Mouse (Mus musculus): ENCODE results near the gene Prdx6. TPM values are rescaled to one million over a fixed set of nuclear protein-coding genes. Genes with fewer than 3 reads are reported as not detected.
A peak's percentile ranks its signal among the peaks of the same experiment; 100 is the strongest.
"Not testable (repeated sequence)": the region's sequence is repeated elsewhere in the genome, so short reads cannot be mapped to it uniquely, and the experiment has no call there.

Gene Prdx6
- total RNA-seq, 2 experiments from 2014 or later = 311 to 331 TPM

GRCm38 (mm10) chr1:161250031-161250603 is 902 bp downstream of the Prdx6 start:
- DNase-seq = peak; percentile 40 to 50

GRCm38 (mm10) chr1:161249442-161249841 is 1.6 kb downstream of the Prdx6 start:
- no peak for DNase-seq

GRCm38 (mm10) chr1:161248685-161249084 is 2.3 kb downstream of the Prdx6 start:
- DNase-seq = no peak

GRCm38 (mm10) chr1:161247643-161248580 is 3.1 kb downstream of the Prdx6 start:
- no peak for DNase-seq

- no peak for DNase-seq
These were observed 3.8 kb downstream of the Prdx6 start for GRCm38 (mm10) chr1:161247176-161247575.

- DNase-seq = no peak
These were observed 13.3 kb downstream of the Prdx6 start for GRCm38 (mm10) chr1:161237750-161238149.

- DNase-seq = no peak
These were observed 13.7 kb downstream of the Prdx6 start for GRCm38 (mm10) chr1:161237339-161237738.

- DNase-seq = no peak
These were observed 17.7 kb downstream of the Prdx6 start for GRCm38 (mm10) chr1:161233226-161233839.

GRCm38 (mm10) chr1:161232181-161232580 is 18.8 kb downstream of the Prdx6 start:
- no peak for DNase-seq

GRCm38 (mm10) chr1:161224837-161225236 is 26.2 kb downstream of the Prdx6 start:
- peak in 1 of 2 experiments; percentile 48 for DNase-seq

- no peak for DNase-seq
These were observed 31.2 kb downstream of the Prdx6 start for GRCm38 (mm10) chr1:161219816-161220215.

GRCm38 (mm10) chr1:161214465-161214864 is 36.6 kb downstream of the Prdx6 start:
- no peak for DNase-seq

- DNase-seq = no peak
These were observed 51.2 kb downstream of the Prdx6 start for GRCm38 (mm10) chr1:161199856-161200255.

GRCm38 (mm10) chr1:161196364-161196763 is 54.7 kb downstream of the Prdx6 start:
- not testable (repeated sequence) for DNase-seq

GRCm38 (mm10) chr1:161195541-161196351 is 55.3 kb downstream of the Prdx6 start:
- peak; percentile 71 to 75 for DNase-seq

GRCm38 (mm10) chr1:161190253-161190910 is 60.6 kb downstream of the Prdx6 start:
- no peak for DNase-seq

Other genes starting within 250 kb of the Prdx6 start
- gene Zbtb37, start 216.4 kb downstream of the Prdx6 start, total RNA-seq (2021) = 10 to 100 TPM; 16.7 to 21.0 TPM
- 10 to 100 TPM; 22.6 to 24.0 TPM for gene Dars2, start 180.6 kb downstream of the Prdx6 start, total RNA-seq (2021)
- gene Cenpl, start 180.5 kb downstream of the Prdx6 start, total RNA-seq (2021) = 1 to 10 TPM; 1.1 to 2.3 TPM
- 10 to 100 TPM; 17.8 to 18.9 TPM for gene Klhl20, start 119.7 kb downstream of the Prdx6 start, total RNA-seq (2021)
- 10 to 100 TPM; 52.6 to 58.8 TPM for gene Ankrd45, start 108.5 kb downstream of the Prdx6 start, total RNA-seq (2021)
- not detected for gene Tex50, start 91.9 kb downstream of the Prdx6 start, total RNA-seq (2021)
- not detected for gene Tnfsf4, start 144.2 kb upstream of the Prdx6 start, total RNA-seq (2021)
- not detected for gene Tnfsf18, start 243.4 kb upstream of the Prdx6 start, total RNA-seq (2021)

Measured in layer of hippocampus, postnatal 36 days (tissue).